Mouse (Mus musculus) hindbrain, embryonic 16.5 days (tissue): ENCODE measurements around the gene Fancd2. TPM values are rescaled to one million over a fixed set of nuclear protein-coding genes. Genes with fewer than 3 reads are reported as not detected.

Experiments
- ATAC-seq: fragments of 200-750 bp; cut with Nextera tagmentation; 2 replicates; pipeline ENCODE4 v1.8.0; 2017; ENCODE audit warnings: moderate TSS enrichment, moderate library complexity
- H3K27ac ChIP-seq: fragments of 300-500 bp; sonication (generic); 2 replicates; pipeline ENCODE4 v1.5.1; 2014; ENCODE audit warnings: low read depth, mild to moderate bottlenecking, control low read depth, low read length, moderate library complexity
- H3K27me3 ChIP-seq: fragments of 300-500 bp; sonication (generic); replicated peaks from 2 replicates; pipeline ENCODE4 v1.6.1; 2014; ENCODE audit warnings: low read length; ENCODE audit not compliant: control insufficient read depth, insufficient read depth
- H3K36me3 ChIP-seq: fragments of 300-500 bp; sonication (generic); 2 replicates; pipeline ENCODE4 v1.6.1; 2014; ENCODE audit warnings: mild to moderate bottlenecking, low read length, moderate library complexity, mixed read lengths; ENCODE audit not compliant: control insufficient read depth, insufficient read depth
- H3K4me1 ChIP-seq: fragments of 300-500 bp; sonication (generic); 2 replicates; pipeline ENCODE4 v1.6.1; 2014; ENCODE audit warnings: low read depth, low read length; ENCODE audit not compliant: control insufficient read depth, insufficient read depth
- H3K4me2 ChIP-seq: fragments of 300-500 bp; sonication (generic); 2 replicates; pipeline ENCODE4 v1.6.1; 2014; ENCODE audit warnings: mild to moderate bottlenecking, low read length, control low read depth, moderate library complexity
- H3K4me3 ChIP-seq: fragments of 300-500 bp; sonication (generic); 2 replicates; pipeline ENCODE4 v1.5.1; 2014; ENCODE audit warnings: mild to moderate bottlenecking, low read length, control low read depth, moderate library complexity
- H3K9ac ChIP-seq: fragments of 300-500 bp; sonication (generic); 2 replicates; pipeline ENCODE4 v1.6.1; 2014; ENCODE audit warnings: low read depth, mild to moderate bottlenecking, control low read depth, low read length, moderate library complexity
- H3K9me3 ChIP-seq: fragments of 300-500 bp; sonication (generic); 2 replicates; pipeline ENCODE4 v1.6.1; 2014; ENCODE audit warnings: mild to moderate bottlenecking, low read length, moderate library complexity; ENCODE audit not compliant: control insufficient read depth
- WGBS: fragments of 180-500 bp; shearing (Covaris S2); extraction: QIAGEN DNeasy Blood & Tissue Kit; methylation state at CpG from one replicate; pipeline ENCODE4 v1.1.7; 2014; 5-methylcytosine and 5-hydroxymethylcytosine counted together
- polyA plus RNA-seq: library from polyadenylated mRNA; unstranded; fragments of >200 nt; fragmentation: Nextera tagmentation; extraction: Ambion mirVana; gene quantifications from 2 replicates; pipeline ENCODE4 v1.2.1, GENCODE M21; 2015

Fancd2 gene
- polyA plus RNA-seq, 1 experiment from 2014 or later, result 1.9 TPM

GRCm38 (mm10) chr6:113514600-113514999, 16.9 kb upstream of the Fancd2 start:
- WGBS, result 99% methylated on average over 3 of the region's 3 CpGs
- Histone ChIP-seq H3K4me2 (no peak overlapping the region), H3K27me3 (no peaks in the 10 kb centered on the region), H3K9ac (no peak overlapping the region), H3K9me3 (no peaks in the 10 kb centered on the region), H3K4me3 (no peak overlapping the region), H3K27ac (no peak overlapping the region), H3K4me1 (no peaks in the 10 kb centered on the region), H3K36me3 (peaks cover 59% of the 10 kb centered on the region)
- ATAC-seq, result no peak

DNA sequence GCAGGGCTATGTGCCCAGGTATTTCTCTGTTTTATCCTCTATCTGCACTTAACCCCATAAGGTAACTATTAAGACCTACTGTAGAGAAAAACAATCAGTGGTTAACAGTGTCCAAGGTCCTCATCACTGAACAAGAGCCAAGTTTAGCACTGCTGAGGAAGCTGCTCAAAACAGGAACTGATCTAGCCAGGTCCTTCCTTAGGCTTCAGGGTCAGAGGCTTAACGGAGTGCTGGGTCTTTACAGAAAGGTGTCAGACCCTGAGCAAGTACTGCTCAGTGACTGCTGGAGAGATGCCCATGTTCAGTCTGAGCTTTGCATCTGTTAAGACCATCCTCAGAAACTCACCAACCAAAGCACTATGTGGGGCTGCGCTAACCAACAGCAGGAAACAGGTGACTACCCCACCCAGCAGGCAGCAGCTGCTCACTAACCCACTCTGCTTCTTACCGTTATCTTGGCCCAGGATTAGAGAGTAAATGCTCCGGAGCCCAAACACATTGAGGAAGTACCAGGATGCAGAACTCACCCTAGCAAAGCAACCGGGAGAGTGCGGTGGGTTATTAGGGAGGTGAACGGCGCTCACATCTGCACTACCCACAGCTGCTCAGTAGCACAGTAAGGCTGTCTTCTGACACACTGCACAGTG, 13.9 kb upstream of the Fancd2 start:
- no peak for ATAC-seq
- no peak overlapping the region for H3K4me3 ChIP-seq
- no peaks in the 10 kb centered on the region for H3K27me3 ChIP-seq
- H3K4me2 ChIP-seq, result no peak overlapping the region
- no peaks in the 10 kb centered on the region for H3K4me1 ChIP-seq
- H3K9me3 ChIP-seq, result no peaks in the 10 kb centered on the region
- H3K27ac ChIP-seq, result no peak overlapping the region
- 95% methylated on average over 8 of the region's 8 CpGs for WGBS
- H3K36me3 ChIP-seq, result peaks cover 76% of the 10 kb centered on the region
- no peak overlapping the region for H3K9ac ChIP-seq

- Histone ChIP-seq H3K4me1 (no peaks in the 10 kb centered on the region), H3K27ac (no peak overlapping the region), H3K36me3 (peaks cover 43% of the 10 kb centered on the region), H3K4me3 (no peak overlapping the region), H3K4me2 (no peak overlapping the region), H3K9me3 (no peaks in the 10 kb centered on the region), H3K9ac (no peak overlapping the region), H3K27me3 (no peaks in the 10 kb centered on the region)
- ATAC-seq, result no peak
- WGBS, result 97% methylated on average over 1 of the region's 1 CpGs
Measured at GRCm38 (mm10) chr6:113522310-113522709, 9.2 kb upstream of the Fancd2 start.

- Histone ChIP-seq H3K27me3 (no peaks in the 10 kb centered on the region), H3K9ac (no peak overlapping the region), H3K9me3 (no peaks in the 10 kb centered on the region), H3K4me2 (no peak overlapping the region), H3K4me1 (no peaks in the 10 kb centered on the region), H3K27ac (no peak overlapping the region), H3K36me3 (peaks cover 33% of the 10 kb centered on the region), H3K4me3 (no peak overlapping the region)
- WGBS, result 93% methylated on average over 8 of the region's 8 CpGs
- no peak for ATAC-seq
Measured at GRCm38 (mm10) chr6:113523420-113523819, 8.1 kb upstream of the Fancd2 start.

- Histone ChIP-seq H3K9ac (peak overlapping the region; percentile 89), H3K9me3 (no peaks in the 10 kb centered on the region), H3K27me3 (no peaks in the 10 kb centered on the region), H3K4me3 (peak overlapping the region; percentile 84), H3K27ac (no peak overlapping the region), H3K4me2 (peak overlapping the region; percentile 78), H3K4me1 (peaks cover 16% of the 10 kb centered on the region), H3K36me3 (no peaks in the 10 kb centered on the region)
- WGBS, result 9% methylated on average over 7 of the region's 7 CpGs
- ATAC-seq, result no peak
Measured at GRCm38 (mm10) chr6:113531840-113532404, 440 bp downstream of the Fancd2 start.

GRCm38 (mm10) chr6:113534886-113535285, 3.4 kb downstream of the Fancd2 start:
- H3K9me3 ChIP-seq, result no peaks in the 10 kb centered on the region
- no peak for ATAC-seq
- WGBS, result 86% methylated on average over 7 of the region's 7 CpGs

DNA sequence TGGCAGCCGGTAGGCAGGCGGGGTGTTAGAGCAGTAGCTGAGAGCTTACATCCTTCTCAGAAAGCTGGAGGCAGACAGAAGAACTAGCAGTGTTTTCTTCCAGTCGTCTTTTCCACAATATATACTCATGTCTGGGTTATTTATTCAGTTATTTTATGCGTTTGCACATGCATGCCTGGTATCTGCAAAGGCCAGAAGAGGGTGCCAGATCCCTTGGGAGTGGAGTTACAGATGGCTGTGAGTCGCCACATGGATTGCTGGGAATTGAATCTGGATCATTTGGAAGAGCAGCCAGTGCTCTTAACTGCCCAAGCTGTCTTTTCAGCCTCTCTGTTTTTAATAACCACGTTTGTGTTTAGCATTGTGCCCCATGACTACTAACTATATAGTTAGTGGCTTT, 10.1 kb downstream of the Fancd2 start:
- H3K27ac ChIP-seq, result no peak overlapping the region
- H3K4me2 ChIP-seq, result no peak overlapping the region
- H3K36me3 ChIP-seq, result no peaks in the 10 kb centered on the region
- H3K4me1 ChIP-seq, result no peaks in the 10 kb centered on the region
- H3K9ac ChIP-seq, result no peak overlapping the region
- no peaks in the 10 kb centered on the region for H3K27me3 ChIP-seq
- no peak overlapping the region for H3K4me3 ChIP-seq
- no peak for ATAC-seq
- H3K9me3 ChIP-seq, result no peaks in the 10 kb centered on the region
- 86% methylated on average over 6 of the region's 6 CpGs for WGBS

More at GRCm38 (mm10) chr6:113534886-113535285, 3.4 kb downstream of the Fancd2 start:
- Histone ChIP-seq H3K36me3 (no peaks in the 10 kb centered on the region), H3K4me2 (no peak overlapping the region), H3K9ac (no peak overlapping the region), H3K4me3 (no peak overlapping the region), H3K27ac (no peak overlapping the region), H3K4me1 (peaks cover 10% of the 10 kb centered on the region), H3K27me3 (no peaks in the 10 kb centered on the region)

DNA sequence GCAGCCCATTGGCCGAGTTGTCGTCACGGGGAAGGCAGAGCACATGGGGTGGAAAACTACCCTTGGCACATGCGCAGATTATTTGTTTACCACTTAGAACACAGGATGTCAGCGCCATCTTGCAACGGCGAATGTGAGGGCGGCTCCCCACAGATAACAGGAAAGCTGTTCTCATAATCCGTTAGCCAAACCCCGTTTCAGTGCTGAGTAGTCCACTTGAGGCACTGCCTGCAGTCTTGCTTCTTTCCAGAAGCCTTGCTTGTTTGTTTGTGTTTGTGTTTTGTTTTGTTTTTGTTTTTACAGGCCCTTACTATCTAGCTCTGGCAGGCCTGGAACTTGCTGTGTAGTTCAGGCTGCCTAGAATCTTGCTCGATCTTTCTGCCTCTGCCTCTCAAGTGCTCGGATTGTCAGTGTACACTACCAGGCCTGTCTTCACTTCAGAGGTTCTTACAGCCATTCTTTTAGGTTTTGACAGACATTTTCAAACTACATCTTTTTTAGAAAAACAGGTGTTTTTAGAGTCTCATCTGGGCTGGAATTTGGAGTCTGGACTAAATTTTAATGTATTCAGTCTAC, 12.5 kb downstream of the Fancd2 start:
- H3K9me3 ChIP-seq, result no peaks in the 10 kb centered on the region
- ATAC-seq, result no peak
- H3K27me3 ChIP-seq, result no peaks in the 10 kb centered on the region
- no peak overlapping the region for H3K4me2 ChIP-seq
- H3K4me1 ChIP-seq, result no peaks in the 10 kb centered on the region
- no peak overlapping the region for H3K4me3 ChIP-seq
- no peak overlapping the region for H3K27ac ChIP-seq
- no peaks in the 10 kb centered on the region for H3K36me3 ChIP-seq
- no peak overlapping the region for H3K9ac ChIP-seq
- 94% methylated on average over 8 of the region's 12 CpGs for WGBS

DNA sequence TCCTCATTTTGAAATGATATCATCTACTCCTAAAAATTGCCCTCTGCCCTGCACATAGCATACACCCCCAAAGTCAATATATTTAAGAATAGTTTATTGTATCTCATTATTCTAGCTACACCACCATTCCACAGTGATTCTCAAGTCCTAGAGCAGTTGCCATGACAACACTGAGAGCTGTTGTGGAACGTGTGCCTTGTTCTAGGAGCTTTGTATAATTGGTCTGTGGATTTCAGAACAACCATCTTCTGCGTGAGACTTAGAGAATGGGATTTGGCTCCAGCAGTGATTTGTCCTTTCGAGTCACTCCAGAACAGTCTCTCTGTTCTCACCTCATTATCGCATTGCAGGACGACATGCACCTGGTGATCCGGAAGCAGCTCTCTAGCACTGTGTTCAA, 28.3 kb downstream of the Fancd2 start:
- Histone ChIP-seq H3K36me3 (no peaks in the 10 kb centered on the region), H3K4me1 (no peaks in the 10 kb centered on the region), H3K27ac (no peak overlapping the region), H3K4me2 (no peak overlapping the region), H3K9ac (no peak overlapping the region), H3K27me3 (no peaks in the 10 kb centered on the region), H3K9me3 (no peaks in the 10 kb centered on the region), H3K4me3 (no peak overlapping the region)
- no peak for ATAC-seq
- WGBS, result 64% methylated on average over 6 of the region's 6 CpGs
